Mouse (Mus musculus): ENCODE results near the gene Gpr107. TPM values are rescaled to one million over a fixed set of nuclear protein-coding genes. Genes with fewer than 3 reads are reported as not detected.

Gene Gpr107
- polyA plus RNA-seq, 1 experiment from 2014 or later, result 32.8 TPM

- Histone ChIP-seq H3K27me3 (ENCODE audit: poor library complexity, severe bottlenecking) (no peaks in the 10 kb centered on the region), H3K4me1 (peaks cover 78% of the 10 kb centered on the region), H3K4me3 (no peak overlapping the region), H3K9me3 (no peaks in the 10 kb centered on the region), H3K36me3 (replicated peaks) (peaks cover 16% of the 10 kb centered on the region), H3K27ac (peak overlapping the region; percentile 3)
- no peak for DNase-seq (ENCODE audit: extremely low spot score, low spot score)
- 69% methylated on average over 10 of the region's 10 CpGs for WGBS
These were observed 111.7 kb downstream of the Gpr107 start for GRCm38 (mm10) chr2:31263746-31264378.

GRCm38 (mm10) chr2:31267447-31267846 is 115.3 kb downstream of the Gpr107 start:
- 14% methylated on average over 6 of the region's 6 CpGs for WGBS
- peak overlapping the region; percentile 21; the same call in 1 of the 2 replicates for H3K4me3 ChIP-seq

More at GRCm38 (mm10) chr2:31267447-31267846, 115.3 kb downstream of the Gpr107 start:
- no peak for DNase-seq (ENCODE audit: extremely low spot score, low spot score)
- Histone ChIP-seq H3K9me3 (no peaks in the 10 kb centered on the region), H3K36me3 (replicated peaks) (peaks cover 30% of the 10 kb centered on the region), H3K4me1 (peaks cover 67% of the 10 kb centered on the region), H3K27ac (peak overlapping the region; percentile 80), H3K27me3 (ENCODE audit: poor library complexity, severe bottlenecking) (no peaks in the 10 kb centered on the region)

Other genes starting within 250 kb of the Gpr107 start
- gene Ptges, start 222.5 kb upstream of the Gpr107 start, polyA plus RNA-seq (2016; fragmentation: Nextera tagmentation; extraction: Ambion mirVana), result 5.1 and 7.3 TPM in 2 replicates
- 23.6 and 24.2 TPM in 2 replicates for gene Tor1b, start 199.4 kb upstream of the Gpr107 start, polyA plus RNA-seq (2016; fragmentation: Nextera tagmentation; extraction: Ambion mirVana)
- 84.9 and 89.6 TPM in 2 replicates for gene Tor1a, start 184.4 kb upstream of the Gpr107 start, polyA plus RNA-seq (2016; fragmentation: Nextera tagmentation; extraction: Ambion mirVana)
- gene BC005624, start 170.1 kb upstream of the Gpr107 start, polyA plus RNA-seq (2016; fragmentation: Nextera tagmentation; extraction: Ambion mirVana), result 61.9 and 62.0 TPM in 2 replicates
- gene Usp20, start 170.0 kb upstream of the Gpr107 start, polyA plus RNA-seq (2016; fragmentation: Nextera tagmentation; extraction: Ambion mirVana), result 18.0 and 18.1 TPM in 2 replicates
- gene Fnbp1, start 10.3 kb upstream of the Gpr107 start, polyA plus RNA-seq (2016; fragmentation: Nextera tagmentation; extraction: Ambion mirVana), result 12.5 and 13.3 TPM in 2 replicates
- gene Ncs1, start 93.5 kb downstream of the Gpr107 start, polyA plus RNA-seq (2016; fragmentation: Nextera tagmentation; extraction: Ambion mirVana), result 43.3 and 47.8 TPM in 2 replicates
- gene Hmcn2, start 162.1 kb downstream of the Gpr107 start, polyA plus RNA-seq (2016; fragmentation: Nextera tagmentation; extraction: Ambion mirVana), result 0.22 TPM in 1 of 2 replicates, not detected in the other